Mouse (Mus musculus) embryonic facial prominence, embryonic 14.5 days (tissue): Measurements from ENCODE around the gene Abl2. TPM values are rescaled to one million over a fixed set of nuclear protein-coding genes. Genes with fewer than 3 reads are reported as not detected.
A peak's percentile ranks its signal among the peaks of the same experiment; 100 is the strongest.

Experiments
- ATAC-seq: fragments of 200-750 bp; cut with Nextera tagmentation; 2 replicates; pipeline ENCODE4 v1.8.0; 2017; ENCODE audit warnings: low read depth, moderate number of reproducible peaks, moderate TSS enrichment
- DNase-seq: peaks from one replicate; pipeline ENCODE4 v3.0.0-alpha.2; 2015; ENCODE audit warnings: low spot score
- H3K27ac ChIP-seq: fragments of 300-500 bp; sonication (generic); replicated peaks from 2 replicates; pipeline ENCODE4 v1.5.1; 2014; ENCODE audit warnings: low read depth, mild to moderate bottlenecking, low read length, moderate library complexity
- H3K27me3 ChIP-seq: fragments of 300-500 bp; sonication (generic); replicated peaks from 2 replicates; pipeline ENCODE4 v1.6.1; 2014; ENCODE audit warnings: low read length; ENCODE audit not compliant: control insufficient read depth, insufficient read depth
- H3K36me3 ChIP-seq: fragments of 300-500 bp; sonication (generic); 2 replicates; pipeline ENCODE4 v1.6.1; 2014; ENCODE audit warnings: low read length, mixed read lengths; ENCODE audit not compliant: control insufficient read depth, insufficient read depth
- H3K4me1 ChIP-seq: fragments of 300-500 bp; sonication (generic); 2 replicates; pipeline ENCODE4 v1.6.1; 2014; ENCODE audit warnings: antibody characterized with exemption, low read length; ENCODE audit not compliant: control insufficient read depth, insufficient read depth
- H3K4me2 ChIP-seq: fragments of 300-500 bp; sonication (generic); 2 replicates; pipeline ENCODE4 v1.6.1; 2014; ENCODE audit warnings: low read depth, mild to moderate bottlenecking, low read length, moderate library complexity, mixed read lengths
- H3K4me3 ChIP-seq: fragments of 300-500 bp; sonication (generic); 2 replicates; pipeline ENCODE4 v1.5.1; 2014; ENCODE audit warnings: low read depth, mild to moderate bottlenecking, low read length
- H3K9ac ChIP-seq: fragments of 300-500 bp; sonication (generic); 2 replicates; pipeline ENCODE4 v1.6.1; 2014; ENCODE audit warnings: low read depth, mild to moderate bottlenecking, low read length, moderate library complexity, mixed read lengths
- H3K9me3 ChIP-seq: fragments of 300-500 bp; sonication (generic); 2 replicates; pipeline ENCODE4 v1.6.1; 2016; ENCODE audit warnings: low read length; ENCODE audit not compliant: control insufficient read depth
- WGBS: fragments of 180-500 bp; shearing (Covaris S2); extraction: QIAGEN DNeasy Blood & Tissue Kit; methylation state at CpG from one replicate; pipeline ENCODE4 v1.1.7; 2014; 5-methylcytosine and 5-hydroxymethylcytosine counted together
- polyA plus RNA-seq: library from polyadenylated mRNA; unstranded; fragments of >200 nt; fragmentation: Nextera tagmentation; extraction: Ambion mirVana; gene quantifications from 2 replicates; pipeline ENCODE4 v1.2.1, GENCODE M21; 2014

The Abl2 gene
- polyA plus RNA-seq, 1 experiment from 2014 or later: 5.4 TPM

GRCm38 (mm10) chr1:156645971-156646370 lies 87.4 kb downstream of the Abl2 start:
- H3K9ac ChIP-seq: no peak overlapping the region
- no peak overlapping the region for H3K4me3 ChIP-seq
- H3K27ac ChIP-seq: no peak overlapping the region
- H3K27me3 ChIP-seq: no peaks in the 10 kb centered on the region
- ATAC-seq (no peak), DNase-seq (no peak)
- H3K4me2 ChIP-seq: no peak overlapping the region
- 76% methylated on average over 4 of the region's 4 CpGs for WGBS
- H3K36me3 ChIP-seq: peaks cover 43% of the 10 kb centered on the region
- peaks cover 13% of the 10 kb centered on the region; the same call in 1 of the 2 replicates for H3K4me1 ChIP-seq
- no peaks in the 10 kb centered on the region for H3K9me3 ChIP-seq

GRCm38 (mm10) chr1:156648705-156649104 lies 90.1 kb downstream of the Abl2 start:
- no peak for ATAC-seq
- no peak for DNase-seq
- WGBS: 48% methylated on average over 2 of the region's 2 CpGs
- H3K4me2 ChIP-seq: no peak overlapping the region
- no peaks in the 10 kb centered on the region for H3K27me3 ChIP-seq
- peaks cover 23% of the 10 kb centered on the region; the same call in 1 of the 2 replicates for H3K36me3 ChIP-seq
- no peak overlapping the region for H3K9ac ChIP-seq
- H3K4me3 ChIP-seq: no peak overlapping the region
- H3K9me3 ChIP-seq: no peaks in the 10 kb centered on the region
- H3K27ac ChIP-seq: no peak overlapping the region
- peaks cover 5% of the 10 kb centered on the region; the same call in 1 of the 2 replicates for H3K4me1 ChIP-seq

GRCm38 (mm10) chr1:156650631-156651030 lies 92.0 kb downstream of the Abl2 start:
- 80% methylated on average over 9 of the region's 9 CpGs for WGBS
- H3K27me3 ChIP-seq: no peaks in the 10 kb centered on the region
- no peaks in the 10 kb centered on the region for H3K4me1 ChIP-seq
- no peak overlapping the region for H3K4me3 ChIP-seq
- H3K4me2 ChIP-seq: no peak overlapping the region
- no peak overlapping the region for H3K27ac ChIP-seq
- H3K9ac ChIP-seq: no peak overlapping the region
- DNase-seq: no peak
- no peaks in the 10 kb centered on the region for H3K9me3 ChIP-seq
- peaks cover 23% of the 10 kb centered on the region; the same call in 1 of the 2 replicates for H3K36me3 ChIP-seq
- ATAC-seq: peak; percentile 16; the same call in 1 of the 2 replicates

- Histone ChIP-seq H3K4me2 (no peak overlapping the region), H3K27ac (no peak overlapping the region), H3K27me3 (no peaks in the 10 kb centered on the region), H3K4me1 (no peaks in the 10 kb centered on the region), H3K9me3 (no peaks in the 10 kb centered on the region), H3K36me3 (peaks cover 16% of the 10 kb centered on the region; the same call in 1 of the 2 replicates), H3K9ac (no peak overlapping the region), H3K4me3 (no peak overlapping the region)
- WGBS: 59% methylated on average over 6 of the region's 6 CpGs
- no peak for DNase-seq
- no peak for ATAC-seq
Observed at GRCm38 (mm10) chr1:156652189-156652822, 93.7 kb downstream of the Abl2 start.

GRCm38 (mm10) chr1:156654735-156655530 lies 96.3 kb downstream of the Abl2 start:
- WGBS: 47% methylated on average over 13 of the region's 13 CpGs
- H3K9me3 ChIP-seq: no peaks in the 10 kb centered on the region
- ATAC-seq (no peak; the same call in 1 of the 2 replicates), DNase-seq (peak; percentile 47)
- no peaks in the 10 kb centered on the region for H3K4me1 ChIP-seq
- no peak overlapping the region for H3K9ac ChIP-seq
- H3K4me3 ChIP-seq: no peak overlapping the region
- no peaks in the 10 kb centered on the region for H3K27me3 ChIP-seq
- H3K4me2 ChIP-seq: no peak overlapping the region
- H3K27ac ChIP-seq: peak overlapping the region; percentile 65
- 0 out of 2 replicates have a peak, but pooled peaks cover 3% of the 10 kb centered on the region for H3K36me3 ChIP-seq

GRCm38 (mm10) chr1:156657523-156657922 lies 98.9 kb downstream of the Abl2 start:
- ATAC-seq: no peak
- Histone ChIP-seq H3K9ac (no peak overlapping the region), H3K27me3 (no peaks in the 10 kb centered on the region), H3K4me2 (no peak overlapping the region), H3K4me1 (no peaks in the 10 kb centered on the region), H3K4me3 (no peak overlapping the region), H3K27ac (no peak overlapping the region), H3K9me3 (no peaks in the 10 kb centered on the region), H3K36me3 (no peaks in the 10 kb centered on the region)
- no peak for DNase-seq
- 78% methylated on average over 4 of the region's 4 CpGs for WGBS

GRCm38 (mm10) chr1:156658676-156659075 lies 100.1 kb downstream of the Abl2 start:
- Histone ChIP-seq H3K9me3 (no peaks in the 10 kb centered on the region), H3K9ac (no peak overlapping the region), H3K27ac (no peak overlapping the region), H3K36me3 (no peaks in the 10 kb centered on the region), H3K4me1 (no peaks in the 10 kb centered on the region), H3K4me3 (no peak overlapping the region), H3K4me2 (no peak overlapping the region), H3K27me3 (no peaks in the 10 kb centered on the region)
- WGBS: 82% methylated on average over 5 of the region's 5 CpGs
- ATAC-seq: no peak
- no peak for DNase-seq

GRCm38 (mm10) chr1:156659906-156660659 lies 101.5 kb downstream of the Abl2 start:
- no peak overlapping the region for H3K9ac ChIP-seq
- H3K4me2 ChIP-seq: no peak overlapping the region
- no peaks in the 10 kb centered on the region for H3K27me3 ChIP-seq
- no peaks in the 10 kb centered on the region for H3K36me3 ChIP-seq
- ATAC-seq (peak; percentile 88), DNase-seq (peak; percentile 87)
- WGBS: 73% methylated on average over 13 of the region's 13 CpGs
- H3K4me3 ChIP-seq: no peak overlapping the region
- H3K4me1 ChIP-seq: no peaks in the 10 kb centered on the region
- H3K9me3 ChIP-seq: no peaks in the 10 kb centered on the region
- H3K27ac ChIP-seq: 0 out of 2 replicates have a peak overlapping the region, but pooled peaks have one; percentile 29
